Mouse (Mus musculus): ENCODE measurements at regions not wholly inside any gene's neighbourhood (a gene's known extent, or its start where the extent isn't known, plus 50 kb on each side); places are given as distances from the start of the nearest gene placed in this dataset.

- Histone ChIP-seq H3K4me3 (ENCODE audit: insufficient read depth in 1 of 2, low read depth in 1 of 2, low read length in 2 of 2, poor library complexity in 1 of 2, severe bottlenecking in 1 of 2) (no peak overlapping the region), H3K36me3 (ENCODE audit: control insufficient read depth, insufficient read depth, low read length, poor library complexity, severe bottlenecking) (no peaks in the 10 kb centered on the region), H3K27ac (ENCODE audit: insufficient read depth, low read depth, low read length, poor library complexity, severe bottlenecking) (no peak overlapping the region), H3K4me1 (ENCODE audit: control insufficient read depth in 2 of 2, insufficient read depth in 2 of 2, low read length in 2 of 2, poor library complexity in 1 of 2) (no peaks in the 10 kb centered on the region), H3K9ac (ENCODE audit: insufficient read depth, low read depth, low read length, poor library complexity, severe bottlenecking) (no peak overlapping the region), H3K9me3 (ENCODE audit: control insufficient read depth, insufficient read depth, low read depth, low read length) (no peaks in the 10 kb centered on the region)
- TF ChIP-seq CHD2 (IDR thresholded peaks at IDR 0.05; ENCODE audit: low read depth, low read length): no peak
- TF ChIP-seq HCFC1 (IDR thresholded peaks at IDR 0.05; ENCODE audit: borderline replicate concordance, insufficient read depth, low read length): no peak
- no peak for TF ChIP-seq ZNF384 (IDR thresholded peaks at IDR 0.05; ENCODE audit: low read depth, low read length)
- TF ChIP-seq ZC3H11A (IDR thresholded peaks at IDR 0.05; ENCODE audit: borderline replicate concordance, low read depth, low read length): no peak
- TF ChIP-seq MAFK (IDR thresholded peaks at IDR 0.05; ENCODE audit: insufficient read depth, low read depth, low read length): no peak
- no peak for DNase-seq (ENCODE audit: low read depth, low spot score)
- in situ Hi-C loops (cut with MboI; ENCODE audit: low sequenced_read_pairs in 2 of 2, unreplicated experiment in 2 of 2): no loop called here
Observed at GRCm38 (mm10) chr1:90333676-90334430, 130.1 kb downstream of the Ackr3 start.

GRCm38 (mm10) chr1:90335001-90335747 lies 131.4 kb downstream of the Ackr3 start:
- in situ Hi-C loops (cut with MboI; ENCODE audit: low sequenced_read_pairs in 2 of 2, unreplicated experiment in 2 of 2): no loop called here
- H3K4me3 ChIP-seq (ENCODE audit: insufficient read depth in 1 of 2, low read depth in 1 of 2, low read length in 2 of 2, poor library complexity in 1 of 2, severe bottlenecking in 1 of 2): no peak overlapping the region
- TF ChIP-seq MAFK (IDR thresholded peaks at IDR 0.05; ENCODE audit: insufficient read depth, low read depth, low read length): peak; percentile 90
- TF ChIP-seq HCFC1 (IDR thresholded peaks at IDR 0.05; ENCODE audit: borderline replicate concordance, insufficient read depth, low read length): no peak
- TF ChIP-seq CHD2 (IDR thresholded peaks at IDR 0.05; ENCODE audit: low read depth, low read length): no peak
- no peak for TF ChIP-seq ZC3H11A (IDR thresholded peaks at IDR 0.05; ENCODE audit: borderline replicate concordance, low read depth, low read length)
- TF ChIP-seq ZNF384 (IDR thresholded peaks at IDR 0.05; ENCODE audit: low read depth, low read length): no peak
- no peak overlapping the region for H3K9ac ChIP-seq (ENCODE audit: insufficient read depth, low read depth, low read length, poor library complexity, severe bottlenecking)
- no peak for DNase-seq (ENCODE audit: low read depth, low spot score)
- H3K4me1 ChIP-seq (ENCODE audit: control insufficient read depth in 2 of 2, insufficient read depth in 2 of 2, low read length in 2 of 2, poor library complexity in 1 of 2): no peaks in the 10 kb centered on the region
- no peaks in the 10 kb centered on the region for H3K36me3 ChIP-seq (ENCODE audit: control insufficient read depth, insufficient read depth, low read length, poor library complexity, severe bottlenecking)
- no peak overlapping the region for H3K27ac ChIP-seq (ENCODE audit: insufficient read depth, low read depth, low read length, poor library complexity, severe bottlenecking)
- H3K9me3 ChIP-seq (ENCODE audit: control insufficient read depth, insufficient read depth, low read depth, low read length): no peaks in the 10 kb centered on the region

- Histone ChIP-seq H3K9ac (ENCODE audit: insufficient read depth, low read depth, low read length, poor library complexity, severe bottlenecking) (no peak overlapping the region), H3K9me3 (ENCODE audit: control insufficient read depth, insufficient read depth, low read depth, low read length) (no peaks in the 10 kb centered on the region), H3K4me3 (ENCODE audit: insufficient read depth in 1 of 2, low read depth in 1 of 2, low read length in 2 of 2, poor library complexity in 1 of 2, severe bottlenecking in 1 of 2) (no peak overlapping the region), H3K27ac (ENCODE audit: insufficient read depth, low read depth, low read length, poor library complexity, severe bottlenecking) (no peak overlapping the region), H3K36me3 (ENCODE audit: control insufficient read depth, insufficient read depth, low read length, poor library complexity, severe bottlenecking) (no peaks in the 10 kb centered on the region), H3K4me1 (ENCODE audit: control insufficient read depth in 2 of 2, insufficient read depth in 2 of 2, low read length in 2 of 2, poor library complexity in 1 of 2) (no peaks in the 10 kb centered on the region)
- no peak for DNase-seq (ENCODE audit: low read depth, low spot score)
- in situ Hi-C loops (cut with MboI; ENCODE audit: low sequenced_read_pairs in 2 of 2, unreplicated experiment in 2 of 2): no loop called here
- TF ChIP-seq CHD2 (IDR thresholded peaks at IDR 0.05; ENCODE audit: low read depth, low read length) (no peak), ZC3H11A (IDR thresholded peaks at IDR 0.05; ENCODE audit: borderline replicate concordance, low read depth, low read length) (no peak)
Observed at GRCm38 (mm10) chr1:90337876-90338316, 134.1 kb downstream of the Ackr3 start.

- in situ Hi-C loops (cut with MboI; ENCODE audit: low sequenced_read_pairs in 2 of 2, unreplicated experiment in 2 of 2): no loop called here
- no peak overlapping the region for H3K27ac ChIP-seq (ENCODE audit: insufficient read depth, low read depth, low read length, poor library complexity, severe bottlenecking)
- no peak for DNase-seq (ENCODE audit: low read depth, low spot score)
- TF ChIP-seq ZNF384 (IDR thresholded peaks at IDR 0.05; ENCODE audit: low read depth, low read length) (no peak), MAFK (IDR thresholded peaks at IDR 0.05; ENCODE audit: insufficient read depth, low read depth, low read length) (no peak), CHD2 (IDR thresholded peaks at IDR 0.05; ENCODE audit: low read depth, low read length) (no peak), HCFC1 (IDR thresholded peaks at IDR 0.05; ENCODE audit: borderline replicate concordance, insufficient read depth, low read length) (no peak), ZC3H11A (IDR thresholded peaks at IDR 0.05; ENCODE audit: borderline replicate concordance, low read depth, low read length) (no peak)
- no peak overlapping the region for H3K9ac ChIP-seq (ENCODE audit: insufficient read depth, low read depth, low read length, poor library complexity, severe bottlenecking)
- no peak overlapping the region for H3K4me3 ChIP-seq (ENCODE audit: insufficient read depth in 1 of 2, low read depth in 1 of 2, low read length in 2 of 2, poor library complexity in 1 of 2, severe bottlenecking in 1 of 2)
- no peaks in the 10 kb centered on the region for H3K4me1 ChIP-seq (ENCODE audit: control insufficient read depth in 2 of 2, insufficient read depth in 2 of 2, low read length in 2 of 2, poor library complexity in 1 of 2)
- no peaks in the 10 kb centered on the region for H3K9me3 ChIP-seq (ENCODE audit: control insufficient read depth, insufficient read depth, low read depth, low read length)
- H3K36me3 ChIP-seq (ENCODE audit: control insufficient read depth, insufficient read depth, low read length, poor library complexity, severe bottlenecking): no peaks in the 10 kb centered on the region
Observed at GRCm38 (mm10) chr1:90342346-90342745, 138.6 kb downstream of the Ackr3 start.
